Mouse (Mus musculus) monocyte, adult 5-6 weeks (primary cell): Measurements from ENCODE around the gene Ppp2r2c. TPM values are rescaled to one million over a fixed set of nuclear protein-coding genes. Genes with fewer than 3 reads are reported as not detected.

Experiments used
- ATAC-seq: fragments of 153-309, 156-312 bp; replicated peaks from 2 replicates; pipeline ENCODE4 v1.8.0; 2017; ENCODE audit warnings: mild to moderate bottlenecking; ENCODE audit not compliant: low TSS enrichment, insufficient number of reproducible peaks, severe bottlenecking, poor library complexity, low FRiP score
- total RNA-seq: library from RNA; stranded (forward); fragments of 200-1000, 200-491, 200-594 nt; gene quantifications from 3 replicates; pipeline ENCODE4 v1.2.3, GENCODE M21; 2017

Gene Ppp2r2c
- total RNA-seq, 1 experiment from 2014 or later = not detected

DNA sequence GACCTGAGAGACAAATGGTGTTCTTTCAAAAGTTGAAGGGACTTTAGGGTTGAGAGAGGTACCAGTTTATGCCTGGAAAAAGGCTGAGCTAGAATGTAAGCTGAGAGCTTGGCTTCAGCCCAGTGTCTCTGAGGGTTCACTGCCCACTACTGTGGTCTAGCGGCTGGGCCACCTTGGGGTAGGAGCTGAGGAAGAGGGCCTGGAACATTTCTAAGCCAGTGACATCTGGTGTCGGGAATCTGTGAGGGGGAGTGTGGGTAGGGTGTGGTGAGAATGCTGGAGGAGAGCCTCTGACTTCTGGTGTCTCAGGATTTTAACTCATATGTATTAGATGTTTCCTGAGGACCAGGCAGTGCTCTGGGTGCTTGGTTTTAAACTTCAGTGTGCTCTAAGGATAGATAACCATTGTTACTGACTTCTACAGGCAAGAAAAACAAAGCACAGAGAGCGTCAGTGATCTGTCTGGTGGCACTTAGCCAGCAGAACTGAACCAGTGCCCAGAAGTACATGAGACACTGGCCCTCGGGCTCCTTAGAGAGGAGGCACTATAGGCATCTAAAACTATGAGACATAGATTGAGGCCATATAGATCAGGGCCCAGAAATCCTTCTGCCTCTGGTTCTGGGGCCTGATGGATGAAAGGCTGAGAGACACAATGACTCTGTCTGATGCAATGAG, 23.6 kb downstream of the Ppp2r2c start:
- no peak for ATAC-seq

DNA sequence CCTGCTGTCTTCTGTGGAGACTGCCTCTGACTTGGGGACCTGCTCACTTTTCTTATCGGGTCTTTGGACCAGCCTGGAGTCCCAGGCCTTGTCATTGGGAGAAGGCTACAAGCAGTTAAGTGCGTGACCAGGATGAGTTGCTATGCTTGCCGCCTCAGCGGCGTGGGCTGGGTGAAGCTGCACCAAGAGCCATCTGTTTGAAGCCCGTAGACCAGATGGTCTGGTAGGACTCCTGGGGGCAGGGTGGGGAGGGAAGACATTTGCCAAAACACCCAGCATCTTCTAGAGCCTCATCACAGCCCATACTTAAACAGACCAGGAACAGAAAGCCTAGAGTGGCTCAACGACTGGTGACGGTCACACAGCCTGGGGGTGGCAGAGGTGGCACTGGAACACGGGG, 24.9 kb downstream of the Ppp2r2c start:
- no peak for ATAC-seq

- ATAC-seq = no peak
These were observed 25.8 kb downstream of the Ppp2r2c start for GRCm38 (mm10) chr5:36894070-36894469.

DNA sequence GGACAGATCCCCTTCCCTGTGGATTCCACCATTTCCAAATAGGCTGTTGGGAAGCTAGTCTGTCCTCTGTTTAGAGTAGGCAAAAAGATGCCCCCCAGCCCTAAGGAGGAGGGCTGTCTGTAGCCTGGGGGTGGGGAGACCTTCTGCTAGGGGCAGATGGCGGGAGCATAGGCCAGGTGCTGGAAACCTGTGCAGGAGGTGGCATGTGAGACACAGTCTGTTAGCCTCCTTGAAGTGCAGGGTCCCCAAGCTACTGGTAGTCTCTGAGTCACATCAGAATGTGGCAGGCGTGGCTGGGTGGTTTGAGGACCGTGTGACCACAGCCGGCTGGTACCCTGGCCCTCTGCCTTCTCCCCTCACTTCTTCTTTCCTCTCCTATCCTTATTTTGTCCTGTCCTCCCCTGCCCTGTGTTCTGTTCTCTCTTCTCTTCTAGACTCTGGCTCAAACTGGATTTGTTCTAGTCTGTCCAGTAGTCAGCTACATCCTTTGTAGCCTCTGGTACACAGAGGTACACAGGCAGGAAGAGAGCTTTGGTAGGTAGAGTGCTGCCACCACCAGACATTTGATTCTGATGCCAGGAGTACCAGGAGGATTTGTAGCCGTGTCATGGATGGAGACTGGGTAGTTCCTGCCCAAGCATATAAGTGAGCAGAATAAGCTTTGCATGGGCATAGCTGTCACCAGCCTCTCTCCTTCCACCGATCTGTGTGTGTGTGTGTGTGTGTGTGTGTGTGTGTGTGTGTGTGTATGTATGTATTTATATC, 26.5 kb downstream of the Ppp2r2c start:
- ATAC-seq = no peak

GRCm38 (mm10) chr5:36895621-36896573, 27.6 kb downstream of the Ppp2r2c start:
- ATAC-seq = no peak

GRCm38 (mm10) chr5:36897999-36898398, 29.7 kb downstream of the Ppp2r2c start:
- ATAC-seq = no peak

- ATAC-seq = no peak
These were observed 30.2 kb downstream of the Ppp2r2c start for GRCm38 (mm10) chr5:36898415-36899109.

DNA sequence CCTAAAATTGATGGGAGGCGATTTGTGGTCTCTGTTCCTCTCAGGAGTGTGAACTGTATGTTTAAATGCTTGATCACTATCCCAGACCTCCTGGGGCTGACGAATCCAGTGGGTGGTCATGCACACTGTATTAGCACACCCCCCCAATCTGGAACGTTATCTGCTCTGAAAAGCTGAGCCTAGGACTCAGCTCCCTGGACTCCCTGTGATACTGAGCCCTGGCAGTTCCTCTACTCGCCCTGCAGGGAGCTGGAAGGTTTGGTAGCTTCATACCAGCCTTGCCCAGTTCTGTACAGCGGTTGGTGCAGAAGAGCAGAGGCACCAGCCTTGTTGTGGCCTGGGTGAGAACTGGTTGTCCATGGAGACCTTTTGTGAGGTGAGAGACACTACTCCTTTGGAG, 31.1 kb downstream of the Ppp2r2c start:
- ATAC-seq = no peak

GRCm38 (mm10) chr5:36900189-36900619, 31.9 kb downstream of the Ppp2r2c start:
- no peak for ATAC-seq

DNA sequence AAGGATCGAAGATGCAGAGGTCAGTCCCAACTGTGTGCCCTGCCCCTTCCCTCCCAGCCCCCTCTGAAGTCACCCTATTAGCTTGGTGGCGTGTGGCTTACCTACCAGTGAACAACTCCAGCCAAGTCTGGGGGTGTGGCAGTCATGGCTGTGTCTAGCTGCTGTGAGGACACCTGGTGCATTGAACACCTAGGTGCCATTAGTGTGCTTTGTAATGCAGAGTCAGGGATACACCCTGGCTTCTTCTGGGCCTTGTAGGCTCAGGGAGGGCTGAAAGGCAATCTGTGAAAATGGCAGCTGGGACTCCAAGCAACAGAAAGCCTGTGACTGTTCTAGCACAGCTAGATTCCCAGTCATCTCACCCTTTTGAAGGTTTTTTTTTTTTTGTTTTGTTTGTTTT, 34.5 kb downstream of the Ppp2r2c start:
- no peak for ATAC-seq

DNA sequence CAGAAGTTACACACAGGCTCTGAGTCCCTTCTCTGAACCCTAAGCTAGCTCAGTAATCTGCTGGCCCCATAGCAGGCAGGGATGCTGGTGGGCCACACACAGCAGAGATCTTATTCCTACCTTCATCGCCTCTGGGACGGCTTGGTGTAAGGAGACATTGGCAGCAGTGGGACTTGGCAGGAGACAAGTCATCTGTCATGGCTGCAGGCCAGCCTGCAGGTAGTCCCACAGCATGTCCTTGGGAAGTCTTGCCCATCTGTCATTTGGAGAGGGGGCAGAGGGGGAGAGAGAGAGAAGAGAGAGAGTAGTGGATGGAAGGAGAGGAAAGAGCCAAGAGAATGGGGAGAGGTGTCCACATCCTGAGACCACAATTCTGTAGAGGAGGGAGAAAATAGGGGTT, 35.8 kb downstream of the Ppp2r2c start:
- ATAC-seq = no peak

DNA sequence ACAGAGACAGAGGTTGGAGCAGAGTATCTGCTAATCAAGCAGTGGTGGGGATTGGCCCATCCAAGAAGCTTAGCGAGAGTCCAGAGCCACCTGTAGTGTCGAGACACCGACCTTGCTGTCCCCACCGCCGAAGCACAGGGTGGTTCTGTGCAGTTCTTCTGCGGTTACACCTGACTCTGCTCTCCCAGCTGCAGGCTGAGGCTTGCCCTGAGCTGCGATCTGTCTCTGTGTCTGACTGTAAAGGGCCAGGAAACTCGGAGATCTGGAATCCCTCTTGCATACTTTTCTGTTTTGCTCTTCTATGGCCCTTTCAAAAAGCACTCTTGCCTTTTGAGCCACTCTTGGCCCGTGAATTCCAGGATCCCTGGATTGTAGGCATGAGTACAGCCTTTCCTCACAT, 36.4 kb downstream of the Ppp2r2c start:
- no peak for ATAC-seq

DNA sequence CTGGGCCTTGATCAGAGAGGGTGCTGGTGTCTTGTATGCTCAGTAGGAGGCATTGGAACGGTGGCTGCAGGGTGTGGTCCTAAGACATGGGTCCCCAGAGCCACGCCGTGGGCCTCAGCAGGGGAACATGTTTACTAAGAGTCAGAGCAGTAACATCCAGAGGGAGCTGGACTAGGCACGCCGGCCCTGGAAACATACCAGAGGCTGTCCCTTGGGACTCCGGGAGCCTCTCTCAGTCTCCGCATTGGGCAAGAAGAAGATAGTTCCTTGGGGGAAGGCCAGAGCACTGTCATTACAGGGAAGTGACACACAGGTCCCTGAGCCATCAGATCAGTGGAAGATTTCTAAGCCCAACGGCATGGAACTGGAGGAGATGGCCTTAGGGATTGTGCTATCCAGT, 36.9 kb downstream of the Ppp2r2c start:
- no peak for ATAC-seq

- no peak for ATAC-seq
These were observed 39.4 kb downstream of the Ppp2r2c start for GRCm38 (mm10) chr5:36907695-36908094.

DNA sequence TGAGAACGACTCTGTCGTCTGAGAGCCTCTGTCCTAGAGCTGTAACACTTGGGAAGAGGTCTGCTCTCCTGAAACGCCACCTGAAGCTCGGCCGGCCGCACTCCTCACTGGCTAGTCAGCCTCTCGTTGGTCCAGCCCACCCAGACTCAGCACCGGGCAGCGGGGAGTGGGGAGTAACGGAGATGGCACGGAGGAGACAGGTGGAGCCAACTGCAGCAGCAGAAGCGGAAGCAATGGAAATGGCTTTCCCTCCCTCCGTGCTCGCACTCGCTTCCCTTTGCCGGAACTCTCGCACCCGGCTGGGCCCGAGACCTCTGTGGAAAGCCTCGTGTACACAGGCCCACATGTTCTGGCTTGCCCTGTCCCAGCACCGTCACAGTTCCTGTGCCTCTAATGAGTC, 41.2 kb downstream of the Ppp2r2c start:
- no peak for ATAC-seq

DNA sequence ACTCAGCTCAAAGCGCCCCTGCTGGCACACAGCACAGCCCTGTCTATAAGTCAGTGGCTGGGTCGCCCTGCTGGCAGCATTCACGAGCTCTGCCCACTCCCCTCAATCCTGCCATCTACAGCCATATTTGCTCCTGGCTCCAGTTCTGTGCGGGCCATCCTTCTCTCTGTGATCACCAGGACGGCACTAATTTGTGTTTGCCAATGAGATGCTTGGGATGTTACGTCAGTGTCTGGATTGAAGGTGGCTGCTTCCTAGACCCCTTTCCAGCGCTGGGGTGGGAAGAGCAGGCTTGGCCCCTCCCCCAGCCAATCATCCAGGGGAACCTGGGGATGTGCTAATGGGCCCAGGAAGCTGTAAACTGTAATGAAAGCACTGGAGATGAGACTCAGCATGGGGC, 42.7 kb downstream of the Ppp2r2c start:
- ATAC-seq = no peak

DNA sequence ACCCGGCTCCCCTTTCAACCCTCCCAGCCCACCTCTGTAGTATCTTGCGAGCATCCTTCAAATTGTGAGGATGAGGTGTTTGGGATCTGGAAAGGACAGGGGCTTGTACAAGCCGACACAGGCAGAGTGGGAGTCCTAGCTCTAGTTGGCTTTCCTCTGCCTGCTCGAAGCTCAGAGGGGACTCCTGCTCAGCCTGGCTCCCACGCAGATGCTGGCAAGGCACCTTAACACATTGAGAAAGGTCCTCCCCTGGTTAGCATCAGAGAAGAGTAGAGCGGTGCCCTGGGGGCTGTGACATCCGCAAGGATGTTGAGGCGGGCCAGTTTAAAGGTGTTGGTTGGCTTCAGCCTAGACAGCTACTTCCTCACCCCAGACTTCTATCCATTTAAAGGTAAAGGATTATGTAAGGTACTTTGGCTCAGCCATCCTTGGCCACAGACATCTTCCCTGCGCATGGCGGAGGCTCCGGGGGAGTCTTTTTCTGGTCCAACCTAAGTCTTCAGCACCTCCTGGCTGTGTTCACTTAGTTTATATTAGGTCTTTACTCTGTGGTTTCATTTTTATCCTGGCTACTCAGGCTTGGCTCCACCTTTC, 43.5 kb downstream of the Ppp2r2c start:
- ATAC-seq = no peak

- no peak for ATAC-seq
These were observed 44.4 kb downstream of the Ppp2r2c start for GRCm38 (mm10) chr5:36912602-36913310.
